Mouse (Mus musculus): Measurements from ENCODE around the gene Psme4. TPM values are rescaled to one million over a fixed set of nuclear protein-coding genes. Genes with fewer than 3 reads are reported as not detected.

The Psme4 gene
- polyA plus RNA-seq, 1 experiment = 12.8 TPM

DNA sequence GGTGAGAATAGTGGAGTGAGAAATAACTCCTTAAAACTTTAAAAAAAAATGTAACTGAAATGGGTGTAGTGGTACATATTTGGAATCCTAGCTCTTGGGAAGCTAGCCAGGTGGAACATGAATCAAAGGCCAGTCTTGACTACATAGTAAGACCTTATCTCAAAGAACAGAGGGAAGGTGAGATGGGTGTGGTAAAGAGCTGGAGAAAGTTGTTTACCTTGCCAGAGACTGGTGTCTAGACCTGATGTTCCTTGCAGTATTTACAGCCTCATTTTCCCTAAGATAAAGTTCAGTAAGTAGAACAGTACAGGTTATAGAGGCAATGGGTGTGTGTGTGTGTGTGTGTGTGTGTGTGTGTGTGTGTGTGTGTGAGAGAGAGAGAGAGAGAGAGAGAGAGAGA is 100.9 kb downstream of the Psme4 start:
- Histone ChIP-seq H3K4me1 (replicated peaks; ENCODE audit: control insufficient read depth, insufficient read depth, low read length) (no peaks in the 10 kb centered on the region), H3K4me3 (ENCODE audit: control insufficient read depth, insufficient read depth, low read length) (no peak overlapping the region), H3K27me3 (ENCODE audit: control insufficient read depth, insufficient read depth, low read length) (no peaks in the 10 kb centered on the region), H3K27ac (ENCODE audit: control insufficient read depth, insufficient read depth, low read length) (no peak overlapping the region), H3K36me3 (ENCODE audit: control insufficient read depth, insufficient read depth, low read length) (peaks cover 11% of the 10 kb centered on the region)
- no peak for DNase-seq
- TF ChIP-seq POLR2A (IDR thresholded peaks at IDR 0.05; ENCODE audit: control insufficient read depth, extremely low read depth, insufficient read depth, low read length, poor library complexity) (no peak), CTCF (IDR thresholded peaks at IDR 0.05; ENCODE audit: borderline replicate concordance, control insufficient read depth, extremely low read depth, insufficient read depth, low read length, poor library complexity) (no peak)

DNA sequence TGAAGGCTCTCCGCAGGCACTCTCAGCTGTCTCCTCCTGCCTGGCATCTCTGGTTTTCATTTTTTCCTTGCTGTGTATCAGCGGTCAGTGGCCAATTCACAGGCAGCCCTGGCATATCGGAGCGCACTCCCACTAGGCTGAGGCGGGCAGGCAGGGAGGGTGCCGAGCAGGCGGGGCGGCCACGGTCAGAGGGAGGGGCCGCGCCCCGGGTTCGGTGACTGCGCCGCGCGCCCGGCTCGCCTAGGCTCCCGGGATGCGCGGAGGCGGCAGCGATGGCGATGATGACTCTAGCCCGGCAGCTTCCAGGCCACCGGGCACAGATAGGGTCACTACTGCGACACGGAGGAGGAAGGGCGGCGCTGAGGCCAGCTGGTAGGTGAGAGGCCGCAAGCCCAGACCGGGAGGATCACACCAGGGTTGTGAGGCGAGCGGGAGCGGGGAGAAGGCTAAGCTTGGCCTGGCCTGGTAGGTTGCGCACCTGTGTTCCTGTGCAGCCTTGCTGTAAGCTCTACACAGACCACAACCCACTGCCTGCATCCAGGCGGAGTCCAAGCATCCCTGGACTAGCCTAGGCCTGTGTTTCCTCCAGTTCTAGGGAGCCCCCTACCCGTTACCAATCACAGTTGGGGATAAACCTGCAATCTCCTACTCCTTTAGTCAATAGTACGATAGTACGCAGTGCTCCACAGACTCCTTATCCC is 113.8 kb downstream of the Psme4 start, which contains the start of the genes Gpr75 and Asb3:
Gene Gpr75, plus strand, starts transcription at position 188 of the 701 bp plus-strand sequence.
Gene Asb3, plus strand, starts transcription at position 246 of the 701 bp plus-strand sequence.
- H3K4me3 ChIP-seq (ENCODE audit: control insufficient read depth, insufficient read depth, low read length) = no peak within 1 kb of the TSS
- H3K36me3 ChIP-seq (ENCODE audit: control insufficient read depth, insufficient read depth, low read length) = no peaks in the 10 kb centered on the region
- WGBS = 16% methylated on average over 41 of the region's 41 CpGs
- no peak within 1 kb of the TSS for H3K27ac ChIP-seq (ENCODE audit: control insufficient read depth, insufficient read depth, low read length)
- no peaks in the 10 kb centered on the region for H3K4me1 ChIP-seq (replicated peaks; ENCODE audit: control insufficient read depth, insufficient read depth, low read length)
- DNase-seq = peak; percentile 1
- no peak for TF ChIP-seq POLR2A (IDR thresholded peaks at IDR 0.05; ENCODE audit: control insufficient read depth, extremely low read depth, insufficient read depth, low read length, poor library complexity)
- TF ChIP-seq CTCF (IDR thresholded peaks at IDR 0.05; ENCODE audit: borderline replicate concordance, control insufficient read depth, extremely low read depth, insufficient read depth, low read length, poor library complexity) = no peak
- H3K27me3 ChIP-seq (ENCODE audit: control insufficient read depth, insufficient read depth, low read length) = no peaks in the 10 kb centered on the region

DNA sequence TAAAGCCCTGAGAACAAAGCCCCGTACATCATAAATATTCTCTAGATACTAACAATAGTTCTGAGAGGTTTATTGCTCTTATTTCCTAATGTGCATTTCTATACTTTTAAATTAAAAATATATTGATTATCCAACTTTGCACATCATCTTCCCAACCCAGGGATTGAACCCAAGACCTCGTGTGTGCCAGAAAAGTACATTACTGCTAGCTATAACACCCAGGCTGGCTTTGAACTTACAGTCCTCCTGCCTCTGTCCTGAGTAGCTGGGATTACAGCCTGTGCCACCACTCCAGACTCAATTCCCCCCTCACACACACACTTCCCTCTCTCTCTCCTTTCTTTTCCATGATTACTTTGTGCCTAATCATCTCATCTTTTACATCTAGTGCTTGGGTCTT is 116.6 kb downstream of the Psme4 start:
- 92% methylated on average over 2 of the region's 2 CpGs for WGBS
- DNase-seq = no peak
- Histone ChIP-seq H3K27ac (ENCODE audit: control insufficient read depth, insufficient read depth, low read length) (no peak overlapping the region), H3K36me3 (ENCODE audit: control insufficient read depth, insufficient read depth, low read length) (no peaks in the 10 kb centered on the region), H3K4me1 (replicated peaks; ENCODE audit: control insufficient read depth, insufficient read depth, low read length) (no peaks in the 10 kb centered on the region), H3K27me3 (ENCODE audit: control insufficient read depth, insufficient read depth, low read length) (no peaks in the 10 kb centered on the region), H3K4me3 (ENCODE audit: control insufficient read depth, insufficient read depth, low read length) (no peak overlapping the region)
- TF ChIP-seq POLR2A (IDR thresholded peaks at IDR 0.05; ENCODE audit: control insufficient read depth, extremely low read depth, insufficient read depth, low read length, poor library complexity) = no peak
- TF ChIP-seq CTCF (IDR thresholded peaks at IDR 0.05; ENCODE audit: borderline replicate concordance, control insufficient read depth, extremely low read depth, insufficient read depth, low read length, poor library complexity) = no peak

DNA sequence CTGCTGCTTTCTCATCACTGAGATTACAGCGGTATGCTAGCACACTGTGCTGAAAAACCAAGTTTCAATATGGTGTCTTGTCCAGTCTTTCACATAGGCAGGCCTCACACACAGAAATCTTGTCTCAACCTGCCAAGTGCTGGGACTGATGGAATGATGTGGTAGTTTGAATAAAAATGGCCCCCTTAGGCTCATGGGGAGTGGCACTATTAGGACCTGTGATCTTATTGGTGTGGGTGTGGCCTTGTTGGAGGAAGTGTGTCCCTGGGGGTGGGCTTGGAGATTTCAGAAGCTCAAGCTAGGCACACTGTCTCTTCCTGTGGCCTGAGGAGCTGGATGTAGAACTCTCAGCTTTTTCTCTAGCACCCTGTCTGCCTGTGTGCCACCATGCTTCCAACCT is 124.7 kb downstream of the Psme4 start:
- DNase-seq = no peak
- TF ChIP-seq CTCF (IDR thresholded peaks at IDR 0.05; ENCODE audit: borderline replicate concordance, control insufficient read depth, extremely low read depth, insufficient read depth, low read length, poor library complexity) (no peak), POLR2A (IDR thresholded peaks at IDR 0.05; ENCODE audit: control insufficient read depth, extremely low read depth, insufficient read depth, low read length, poor library complexity) (no peak)
- Histone ChIP-seq H3K36me3 (ENCODE audit: control insufficient read depth, insufficient read depth, low read length) (no peaks in the 10 kb centered on the region), H3K4me1 (replicated peaks; ENCODE audit: control insufficient read depth, insufficient read depth, low read length) (no peaks in the 10 kb centered on the region), H3K27me3 (ENCODE audit: control insufficient read depth, insufficient read depth, low read length) (no peaks in the 10 kb centered on the region), H3K27ac (ENCODE audit: control insufficient read depth, insufficient read depth, low read length) (no peak overlapping the region), H3K4me3 (ENCODE audit: control insufficient read depth, insufficient read depth, low read length) (no peak overlapping the region)
- WGBS = 97% methylated on average over 1 of the region's 1 CpGs

DNA sequence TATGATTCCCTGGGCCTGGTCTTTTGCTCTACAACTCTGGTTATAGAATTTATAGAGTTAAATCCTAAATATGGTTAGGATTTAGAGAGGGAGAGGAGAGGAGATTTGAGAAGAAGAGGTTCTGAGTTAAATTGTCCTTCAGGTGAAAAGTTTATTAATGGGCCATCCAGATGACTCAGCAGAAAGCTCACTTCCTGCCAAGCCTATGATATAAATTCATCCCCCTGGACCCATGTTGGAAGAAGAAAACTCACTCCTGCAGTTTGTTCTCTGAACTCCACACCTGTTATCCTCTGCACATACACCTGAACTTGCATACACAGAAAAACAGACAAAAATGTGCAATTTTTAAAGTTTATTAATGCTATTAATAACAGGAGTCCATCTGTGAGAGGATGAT is 127.8 kb downstream of the Psme4 start:
- H3K4me3 ChIP-seq (ENCODE audit: control insufficient read depth, insufficient read depth, low read length) = no peak overlapping the region
- H3K4me1 ChIP-seq (replicated peaks; ENCODE audit: control insufficient read depth, insufficient read depth, low read length) = no peaks in the 10 kb centered on the region
- no peak overlapping the region for H3K27ac ChIP-seq (ENCODE audit: control insufficient read depth, insufficient read depth, low read length)
- no peaks in the 10 kb centered on the region for H3K36me3 ChIP-seq (ENCODE audit: control insufficient read depth, insufficient read depth, low read length)
- no peak for DNase-seq
- H3K27me3 ChIP-seq (ENCODE audit: control insufficient read depth, insufficient read depth, low read length) = no peaks in the 10 kb centered on the region
- TF ChIP-seq POLR2A (IDR thresholded peaks at IDR 0.05; ENCODE audit: control insufficient read depth, extremely low read depth, insufficient read depth, low read length, poor library complexity) (no peak), CTCF (IDR thresholded peaks at IDR 0.05; ENCODE audit: borderline replicate concordance, control insufficient read depth, extremely low read depth, insufficient read depth, low read length, poor library complexity) (no peak)

DNA sequence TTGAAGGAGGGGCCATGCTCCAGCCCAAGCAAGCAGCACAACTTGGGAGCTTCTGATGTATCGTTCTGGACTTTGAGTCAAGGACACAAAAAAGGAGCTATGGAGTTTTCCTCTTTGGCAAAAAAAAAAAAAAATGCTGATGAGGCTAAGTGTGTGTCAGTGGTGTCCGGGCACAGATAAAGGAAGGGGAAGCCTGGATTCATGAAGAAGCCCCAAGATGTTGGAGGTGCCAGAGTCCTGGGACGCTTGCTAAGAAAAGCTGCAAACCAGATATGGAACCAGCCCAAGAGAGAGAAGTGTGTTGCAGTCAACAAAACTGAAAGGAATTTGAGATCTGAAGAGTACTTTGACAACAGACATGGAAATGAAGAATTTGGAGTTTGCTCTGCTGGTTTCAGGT is 140.8 kb downstream of the Psme4 start:
- Histone ChIP-seq H3K27me3 (ENCODE audit: control insufficient read depth, insufficient read depth, low read length) (no peaks in the 10 kb centered on the region), H3K4me3 (ENCODE audit: control insufficient read depth, insufficient read depth, low read length) (no peak overlapping the region), H3K4me1 (replicated peaks; ENCODE audit: control insufficient read depth, insufficient read depth, low read length) (no peaks in the 10 kb centered on the region), H3K27ac (ENCODE audit: control insufficient read depth, insufficient read depth, low read length) (no peak overlapping the region), H3K36me3 (ENCODE audit: control insufficient read depth, insufficient read depth, low read length) (no peaks in the 10 kb centered on the region)
- 94% methylated on average over 3 of the region's 3 CpGs for WGBS
- DNase-seq = no peak
- TF ChIP-seq CTCF (IDR thresholded peaks at IDR 0.05; ENCODE audit: borderline replicate concordance, control insufficient read depth, extremely low read depth, insufficient read depth, low read length, poor library complexity) (no peak), POLR2A (IDR thresholded peaks at IDR 0.05; ENCODE audit: control insufficient read depth, extremely low read depth, insufficient read depth, low read length, poor library complexity) (no peak)

DNA sequence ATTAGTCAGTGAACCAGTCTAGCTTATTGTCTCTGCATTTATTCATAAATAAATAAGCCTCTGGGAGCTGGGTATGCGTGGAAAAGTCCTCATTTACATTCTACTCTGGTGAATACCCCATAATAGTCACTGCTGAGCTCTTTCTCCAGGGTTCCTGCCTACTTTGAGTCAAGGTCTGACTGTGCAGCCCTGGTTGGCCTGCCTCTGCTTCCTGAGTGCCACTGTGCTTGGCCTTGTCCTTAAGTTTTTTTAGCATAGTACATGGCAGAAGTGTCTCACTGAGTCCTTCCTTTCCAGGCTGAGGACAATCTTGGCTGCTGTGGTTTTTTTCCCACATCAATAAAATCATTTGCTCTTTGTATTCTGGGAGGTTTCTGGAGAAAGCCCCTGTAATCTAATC is 149.1 kb downstream of the Psme4 start:
- no peaks in the 10 kb centered on the region for H3K36me3 ChIP-seq (ENCODE audit: control insufficient read depth, insufficient read depth, low read length)
- DNase-seq = no peak
- no peaks in the 10 kb centered on the region for H3K27me3 ChIP-seq (ENCODE audit: control insufficient read depth, insufficient read depth, low read length)
- no peak overlapping the region for H3K4me3 ChIP-seq (ENCODE audit: control insufficient read depth, insufficient read depth, low read length)
- TF ChIP-seq CTCF (IDR thresholded peaks at IDR 0.05; ENCODE audit: borderline replicate concordance, control insufficient read depth, extremely low read depth, insufficient read depth, low read length, poor library complexity) (no peak), POLR2A (IDR thresholded peaks at IDR 0.05; ENCODE audit: control insufficient read depth, extremely low read depth, insufficient read depth, low read length, poor library complexity) (no peak)
- no peak overlapping the region for H3K27ac ChIP-seq (ENCODE audit: control insufficient read depth, insufficient read depth, low read length)
- H3K4me1 ChIP-seq (replicated peaks; ENCODE audit: control insufficient read depth, insufficient read depth, low read length) = no peaks in the 10 kb centered on the region
- 100% methylated on average over 1 of the region's 1 CpGs for WGBS

Data from thymus, adult 2 months (tissue).